Mouse (Mus musculus): ENCODE results near the gene Smtnl2. TPM values are rescaled to one million over a fixed set of nuclear protein-coding genes. Genes with fewer than 3 reads are reported as not detected.

Smtnl2 gene
- polyA plus RNA-seq, 1 experiment from 2014 or later, result 10.6 TPM

DNA sequence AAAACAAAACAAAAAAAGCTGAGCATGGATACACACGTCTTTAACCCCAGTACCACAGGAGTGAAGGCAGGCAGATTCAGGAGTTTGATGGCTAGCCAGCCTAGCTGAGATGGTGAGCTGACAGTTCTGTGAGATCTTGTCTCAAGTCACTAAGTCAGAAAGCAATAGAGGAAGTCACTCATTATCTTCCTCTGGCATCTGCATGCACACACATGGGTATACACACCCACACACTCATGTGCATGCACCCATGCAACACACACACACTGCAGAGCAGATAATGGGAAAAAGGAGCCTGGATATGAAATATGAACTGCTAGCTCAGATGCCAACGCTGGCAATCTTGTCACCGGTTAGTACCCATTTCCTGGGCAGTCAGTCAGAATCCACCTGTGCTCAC lies 18.3 kb downstream of the Smtnl2 start:
- no peaks in the 10 kb centered on the region for H3K4me1 ChIP-seq
- H3K9me3 ChIP-seq, result no peaks in the 10 kb centered on the region
- WGBS, result 94% methylated on average over 3 of the region's 3 CpGs
- H3K27ac ChIP-seq, result no peak overlapping the region
- no peaks in the 10 kb centered on the region for H3K27me3 ChIP-seq (ENCODE audit: poor library complexity, severe bottlenecking)
- no peaks in the 10 kb centered on the region for H3K36me3 ChIP-seq (replicated peaks)
- H3K4me3 ChIP-seq, result no peak overlapping the region
- no peak for DNase-seq (ENCODE audit: extremely low spot score, low spot score)

DNA sequence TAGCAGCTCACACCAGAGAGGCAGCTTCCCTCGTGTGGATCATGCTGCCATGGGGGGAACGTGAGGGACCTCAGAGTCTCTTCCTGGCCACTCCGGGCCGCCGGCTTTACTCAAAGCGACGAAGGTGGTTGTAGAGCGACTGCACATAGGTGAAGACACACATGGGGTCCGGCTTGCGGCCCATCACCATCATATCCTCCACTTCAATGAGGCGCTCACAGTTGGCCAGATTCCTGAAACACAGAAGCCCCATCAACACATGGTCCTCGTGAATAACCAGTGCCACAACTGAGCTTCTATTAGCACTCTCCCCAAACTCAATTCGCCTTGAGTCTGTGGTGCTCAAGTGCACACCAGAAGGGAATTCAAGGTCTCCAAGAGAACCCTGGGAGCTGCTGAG lies 20.3 kb downstream of the Smtnl2 start:
- no peak overlapping the region for H3K4me3 ChIP-seq

DNA sequence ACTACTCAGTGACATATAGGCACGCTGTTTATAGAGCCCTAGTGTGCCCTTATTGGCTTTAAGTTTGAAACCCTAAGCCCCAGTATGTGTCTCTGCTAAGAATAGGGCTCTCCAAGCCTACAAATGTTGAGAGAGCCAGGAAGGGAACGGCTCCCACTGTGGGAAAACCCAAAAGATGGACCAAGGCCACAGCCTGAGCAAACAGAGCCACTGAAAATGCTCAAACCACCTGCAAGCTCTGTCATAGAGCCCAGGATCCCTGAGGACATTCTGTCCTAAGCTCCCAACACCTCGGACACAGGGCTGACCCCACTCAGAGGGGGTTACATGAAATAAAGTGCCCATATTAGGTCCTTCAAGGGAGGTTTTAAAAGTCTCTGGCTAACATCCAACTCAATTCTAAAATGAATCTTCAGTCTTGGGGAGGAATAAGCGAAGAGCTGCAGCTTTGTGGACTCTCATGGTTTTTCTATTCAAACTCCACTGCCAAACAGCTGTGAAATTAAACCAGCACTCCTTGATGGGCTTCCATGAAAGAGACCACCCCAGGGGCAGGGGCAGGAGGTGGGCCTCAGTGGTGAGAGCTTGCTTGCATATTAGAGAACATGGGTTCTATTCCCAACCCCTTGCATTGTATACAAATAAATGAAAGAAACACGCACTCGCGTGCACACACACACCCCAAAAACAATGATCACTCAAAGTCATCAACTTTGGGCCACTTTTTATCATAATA lies 21.9 kb downstream of the Smtnl2 start:
- no peaks in the 10 kb centered on the region for H3K27me3 ChIP-seq (ENCODE audit: poor library complexity, severe bottlenecking)
- 89% methylated on average over 7 of the region's 7 CpGs for WGBS
- H3K4me1 ChIP-seq, result no peaks in the 10 kb centered on the region
- DNase-seq (ENCODE audit: extremely low spot score, low spot score), result no peak
- H3K4me3 ChIP-seq, result no peak overlapping the region
- H3K9me3 ChIP-seq, result no peaks in the 10 kb centered on the region
- no peaks in the 10 kb centered on the region for H3K36me3 ChIP-seq (replicated peaks)
- no peak overlapping the region for H3K27ac ChIP-seq

More for the DNA sequence above, 20.3 kb downstream of the Smtnl2 start:
- H3K4me1 ChIP-seq, result no peaks in the 10 kb centered on the region
- WGBS, result 94% methylated on average over 13 of the region's 13 CpGs
- no peak overlapping the region for H3K27ac ChIP-seq
- H3K36me3 ChIP-seq (replicated peaks), result no peaks in the 10 kb centered on the region
- H3K27me3 ChIP-seq (ENCODE audit: poor library complexity, severe bottlenecking), result no peaks in the 10 kb centered on the region
- H3K9me3 ChIP-seq, result no peaks in the 10 kb centered on the region
- no peak for DNase-seq (ENCODE audit: extremely low spot score, low spot score)

DNA sequence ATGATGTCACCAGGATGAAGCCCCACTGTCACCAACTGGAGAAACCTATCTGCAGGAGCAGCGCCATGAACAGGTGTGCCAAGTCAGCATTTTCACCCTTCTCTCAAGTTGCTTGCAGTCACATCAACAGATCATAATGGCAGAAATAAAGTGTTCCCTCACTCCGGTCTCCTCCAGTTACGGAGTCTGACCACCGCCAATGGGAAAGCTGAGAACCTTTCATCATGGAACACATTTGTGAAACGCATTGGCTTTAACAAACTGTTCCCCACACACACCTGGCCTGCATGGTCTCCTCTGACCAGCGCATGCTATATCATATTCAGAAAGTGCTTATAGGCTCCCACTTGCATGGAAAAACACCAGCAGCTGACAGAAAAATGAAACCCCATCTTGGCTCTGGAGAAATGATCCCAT lies 23.4 kb downstream of the Smtnl2 start:
- H3K36me3 ChIP-seq (replicated peaks), result no peaks in the 10 kb centered on the region
- WGBS, result 94% methylated on average over 6 of the region's 6 CpGs
- no peaks in the 10 kb centered on the region for H3K4me1 ChIP-seq

GRCm38 (mm10) chr11:72379351-72379750 lies 32.2 kb downstream of the Smtnl2 start:
- no peaks in the 10 kb centered on the region for H3K36me3 ChIP-seq (replicated peaks)
- DNase-seq (ENCODE audit: extremely low spot score, low spot score), result no peak
- 0 out of 2 replicates have a peak, but pooled peaks cover 4% of the 10 kb centered on the region for H3K4me1 ChIP-seq
- no peak overlapping the region for H3K27ac ChIP-seq
- no peak overlapping the region for H3K4me3 ChIP-seq
- 84% methylated on average over 4 of the region's 4 CpGs for WGBS
- no peaks in the 10 kb centered on the region for H3K27me3 ChIP-seq (ENCODE audit: poor library complexity, severe bottlenecking)
- H3K9me3 ChIP-seq, result no peaks in the 10 kb centered on the region

More for the DNA sequence above, 23.4 kb downstream of the Smtnl2 start:
- H3K9me3 ChIP-seq, result no peaks in the 10 kb centered on the region
- H3K27me3 ChIP-seq (ENCODE audit: poor library complexity, severe bottlenecking), result no peaks in the 10 kb centered on the region
- no peak overlapping the region for H3K27ac ChIP-seq
- no peak overlapping the region for H3K4me3 ChIP-seq
- no peak for DNase-seq (ENCODE audit: extremely low spot score, low spot score)

GRCm38 (mm10) chr11:72378222-72378621 lies 33.3 kb downstream of the Smtnl2 start:
- DNase-seq (ENCODE audit: extremely low spot score, low spot score), result no peak
- 0 out of 2 replicates have a peak, but pooled peaks cover 4% of the 10 kb centered on the region for H3K4me1 ChIP-seq
- no peaks in the 10 kb centered on the region; the same call in 1 of the 2 replicates for H3K9me3 ChIP-seq
- H3K27me3 ChIP-seq (ENCODE audit: poor library complexity, severe bottlenecking), result no peaks in the 10 kb centered on the region
- H3K27ac ChIP-seq, result no peak overlapping the region
- 75% methylated on average over 7 of the region's 7 CpGs for WGBS
- H3K4me3 ChIP-seq, result no peak overlapping the region
- H3K36me3 ChIP-seq (replicated peaks), result no peaks in the 10 kb centered on the region

GRCm38 (mm10) chr11:72376562-72376961 lies 35.0 kb downstream of the Smtnl2 start:
- Histone ChIP-seq H3K9me3 (no peaks in the 10 kb centered on the region; the same call in 1 of the 2 replicates), H3K4me1 (0 out of 2 replicates have a peak, but pooled peaks cover 4% of the 10 kb centered on the region), H3K27ac (no peak overlapping the region), H3K27me3 (ENCODE audit: poor library complexity, severe bottlenecking) (no peaks in the 10 kb centered on the region), H3K36me3 (replicated peaks) (no peaks in the 10 kb centered on the region), H3K4me3 (no peak overlapping the region)
- 89% methylated on average over 2 of the region's 2 CpGs for WGBS
- DNase-seq (ENCODE audit: extremely low spot score, low spot score), result no peak

- no peak for DNase-seq (ENCODE audit: extremely low spot score, low spot score)
- Histone ChIP-seq H3K27me3 (ENCODE audit: poor library complexity, severe bottlenecking) (peaks cover 6% of the 10 kb centered on the region; the same call in 1 of the 2 replicates), H3K27ac (no peak overlapping the region), H3K4me1 (peaks cover 9% of the 10 kb centered on the region), H3K4me3 (no peak overlapping the region), H3K9me3 (no peaks in the 10 kb centered on the region; the same call in 1 of the 2 replicates), H3K36me3 (replicated peaks) (no peaks in the 10 kb centered on the region)
- 48% methylated on average over 12 of the region's 12 CpGs for WGBS
Measured at GRCm38 (mm10) chr11:72369904-72370672, 41.4 kb downstream of the Smtnl2 start.

GRCm38 (mm10) chr11:72367934-72368674 lies 43.4 kb downstream of the Smtnl2 start:
- H3K4me1 ChIP-seq, result peaks cover 9% of the 10 kb centered on the region
- peaks cover 10% of the 10 kb centered on the region; the same call in 1 of the 2 replicates for H3K27me3 ChIP-seq (ENCODE audit: poor library complexity, severe bottlenecking)
- H3K27ac ChIP-seq, result no peak overlapping the region
- no peaks in the 10 kb centered on the region for H3K36me3 ChIP-seq (replicated peaks)
- H3K9me3 ChIP-seq, result no peaks in the 10 kb centered on the region
- WGBS, result 63% methylated on average over 11 of the region's 11 CpGs
- no peak for DNase-seq (ENCODE audit: extremely low spot score, low spot score)
- H3K4me3 ChIP-seq, result no peak overlapping the region

- 88% methylated on average over 9 of the region's 9 CpGs for WGBS
- no peak for DNase-seq (ENCODE audit: extremely low spot score, low spot score)
- Histone ChIP-seq H3K9me3 (no peaks in the 10 kb centered on the region), H3K36me3 (replicated peaks) (no peaks in the 10 kb centered on the region), H3K4me1 (peaks cover 22% of the 10 kb centered on the region), H3K4me3 (no peak overlapping the region), H3K27ac (no peak overlapping the region), H3K27me3 (ENCODE audit: poor library complexity, severe bottlenecking) (peaks cover 18% of the 10 kb centered on the region; the same call in 1 of the 2 replicates)
Measured at GRCm38 (mm10) chr11:72366126-72366525, 45.4 kb downstream of the Smtnl2 start.

DNA sequence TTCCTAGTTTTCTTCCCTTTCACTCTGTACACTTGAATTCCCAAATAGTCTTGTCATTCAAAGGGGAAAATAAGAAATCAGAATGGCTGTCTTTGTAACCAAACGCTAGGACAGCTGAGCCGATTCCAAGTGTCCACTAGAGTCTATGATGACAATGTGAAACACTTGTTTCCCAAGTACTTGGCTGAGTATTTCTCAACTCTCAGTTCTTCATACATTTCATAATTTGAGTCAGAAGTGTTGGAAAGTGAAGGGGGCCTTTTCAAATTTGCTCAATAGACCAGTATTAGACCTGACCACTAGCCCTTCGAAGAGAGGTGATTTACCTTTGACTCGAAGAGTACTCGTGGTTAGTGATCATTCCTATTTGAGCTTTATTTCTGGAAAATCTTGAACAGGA lies 47.0 kb downstream of the Smtnl2 start:
- 96% methylated on average over 5 of the region's 5 CpGs for WGBS

GRCm38 (mm10) chr11:72363523-72364240 lies 47.8 kb downstream of the Smtnl2 start:
- Histone ChIP-seq H3K4me1 (peaks cover 21% of the 10 kb centered on the region), H3K27me3 (ENCODE audit: poor library complexity, severe bottlenecking) (peaks cover 23% of the 10 kb centered on the region), H3K4me3 (no peak overlapping the region), H3K36me3 (replicated peaks) (no peaks in the 10 kb centered on the region), H3K9me3 (no peaks in the 10 kb centered on the region), H3K27ac (no peak overlapping the region)
- DNase-seq (ENCODE audit: extremely low spot score, low spot score), result no peak
- WGBS, result 93% methylated on average over 8 of the region's 8 CpGs

More for the DNA sequence above, 47.0 kb downstream of the Smtnl2 start:
- H3K27me3 ChIP-seq (ENCODE audit: poor library complexity, severe bottlenecking), result peaks cover 23% of the 10 kb centered on the region
- no peak overlapping the region for H3K4me3 ChIP-seq
- no peak overlapping the region for H3K27ac ChIP-seq
- peaks cover 21% of the 10 kb centered on the region for H3K4me1 ChIP-seq
- no peaks in the 10 kb centered on the region for H3K9me3 ChIP-seq
- DNase-seq (ENCODE audit: extremely low spot score, low spot score), result no peak
- H3K36me3 ChIP-seq (replicated peaks), result no peaks in the 10 kb centered on the region
